Mouse (Mus musculus): ENCODE results near the gene Hoxc9. TPM values are rescaled to one million over a fixed set of nuclear protein-coding genes. Genes with fewer than 3 reads are reported as not detected.
A peak's percentile ranks its signal among the peaks of the same experiment; 100 is the strongest.

Hoxc9 gene
- total and polyA plus RNA-seq, 3 experiments: 0.49 to 3.7 (median 1.8) TPM

- DNase-seq: no peak
These were observed 22.5 kb downstream of the Hoxc9 start for GRCm38 (mm10) chr15:102998608-102999182.

- peak; percentile 94 for DNase-seq
These were observed 23.1 kb downstream of the Hoxc9 start for GRCm38 (mm10) chr15:102999183-102999831.

- DNase-seq: peak; percentile 66
These were observed 23.7 kb downstream of the Hoxc9 start for GRCm38 (mm10) chr15:102999955-103000354.

GRCm38 (mm10) chr15:103000501-103000901 lies 24.3 kb downstream of the Hoxc9 start:
- peak; percentile 75 for DNase-seq

GRCm38 (mm10) chr15:103001370-103001769 lies 25.1 kb downstream of the Hoxc9 start:
- DNase-seq: peak; percentile 61

- DNase-seq: peak; percentile 51
These were observed 25.9 kb downstream of the Hoxc9 start for GRCm38 (mm10) chr15:103002156-103002555.

GRCm38 (mm10) chr15:103002821-103003448 lies 26.7 kb downstream of the Hoxc9 start:
- peak; percentile 48 for DNase-seq

GRCm38 (mm10) chr15:103005308-103005707 lies 29.1 kb downstream of the Hoxc9 start:
- peak; percentile 73 for DNase-seq

GRCm38 (mm10) chr15:103005797-103006196 lies 29.6 kb downstream of the Hoxc9 start:
- DNase-seq: no peak

GRCm38 (mm10) chr15:103006326-103006725 lies 30.1 kb downstream of the Hoxc9 start:
- DNase-seq: no peak

- DNase-seq: peak; percentile 81
These were observed 33.2 kb downstream of the Hoxc9 start for GRCm38 (mm10) chr15:103009265-103010111.

GRCm38 (mm10) chr15:103010112-103010846 lies 34.0 kb downstream of the Hoxc9 start:
- peak; percentile 58 for DNase-seq

- DNase-seq: peak; percentile 70
These were observed 34.8 kb downstream of the Hoxc9 start for GRCm38 (mm10) chr15:103010847-103011555.

GRCm38 (mm10) chr15:103011928-103012486 lies 35.8 kb downstream of the Hoxc9 start:
- peak; percentile 83 for DNase-seq

- DNase-seq: peak; percentile 73
These were observed 37.2 kb downstream of the Hoxc9 start for GRCm38 (mm10) chr15:103013238-103013984.

GRCm38 (mm10) chr15:103014166-103015008 lies 38.1 kb downstream of the Hoxc9 start:
- peak; percentile 84 for DNase-seq

- peak; percentile 72 for DNase-seq
These were observed 38.8 kb downstream of the Hoxc9 start for GRCm38 (mm10) chr15:103015009-103015399.

GRCm38 (mm10) chr15:103015406-103016166 lies 39.3 kb downstream of the Hoxc9 start:
- peak; percentile 55 for DNase-seq

Data from adrenal gland, adult 2 months (tissue).